Mouse (Mus musculus) lung, postnatal 0 days (tissue): ENCODE measurements around the gene Wrb. TPM values are rescaled to one million over a fixed set of nuclear protein-coding genes. Genes with fewer than 3 reads are reported as not detected.

Experiments used
- ATAC-seq: fragments of 200-750 bp; cut with Nextera tagmentation; 2 replicates; pipeline ENCODE4 v1.8.0; 2017; ENCODE audit warnings: moderate library complexity
- DNase-seq: peaks from one replicate; pipeline ENCODE4 v3.0.0-alpha.2; 2016; ENCODE audit warnings: low spot score
- H3K27ac ChIP-seq: fragments of 300-500 bp; sonication (generic); 2 replicates; pipeline ENCODE4 v1.5.1; 2014; ENCODE audit warnings: antibody characterized with exemption, mild to moderate bottlenecking, low read length, mixed read lengths
- H3K27me3 ChIP-seq: fragments of 300-500 bp; sonication (generic); replicated peaks from 2 replicates; pipeline ENCODE4 v1.6.1; 2014; ENCODE audit warnings: low read length, mixed read lengths; ENCODE audit not compliant: insufficient read depth
- H3K36me3 ChIP-seq: fragments of 300-500 bp; sonication (generic); 2 replicates; pipeline ENCODE4 v1.6.1; 2014; ENCODE audit warnings: low read length, mixed read lengths; ENCODE audit not compliant: insufficient read depth
- H3K4me1 ChIP-seq: fragments of 300-500 bp; sonication (generic); 2 replicates; pipeline ENCODE4 v1.6.1; 2014; ENCODE audit warnings: antibody characterized with exemption, low read depth, low read length, mixed read lengths; ENCODE audit not compliant: insufficient read depth
- H3K4me2 ChIP-seq: fragments of 300-500 bp; sonication (generic); replicated peaks from 2 replicates; pipeline ENCODE4 v1.6.1; 2014; ENCODE audit warnings: low read depth, mild to moderate bottlenecking, low read length, moderate library complexity, mixed read lengths
- H3K4me3 ChIP-seq: fragments of 300-500 bp; sonication (generic); 2 replicates; pipeline ENCODE4 v1.5.1; 2014; ENCODE audit warnings: low read depth, low read length
- H3K9ac ChIP-seq: fragments of 300-500 bp; sonication (generic); replicated peaks from 2 replicates; pipeline ENCODE4 v1.6.1; 2014; ENCODE audit warnings: low read depth, mild to moderate bottlenecking
- H3K9me3 ChIP-seq: fragments of 300-500 bp; sonication (generic); 2 replicates; pipeline ENCODE4 v1.6.1; 2016; ENCODE audit warnings: low read length, mixed read lengths
- CTCF ChIP-seq: IDR thresholded peaks from 2 replicates; pipeline ENCODE4 v1.5.1; 2016; ENCODE audit warnings: antibody characterized with exemption, mild to moderate bottlenecking
- EP300 ChIP-seq: IDR thresholded peaks from 2 replicates; pipeline ENCODE4 v1.6.1; 2016; ENCODE audit warnings: antibody characterized with exemption, mild to moderate bottlenecking, control low read depth
- WGBS: fragments of 180-500 bp; shearing (Covaris S2); extraction: QIAGEN DNeasy Blood & Tissue Kit; methylation state at CpG from one replicate; pipeline ENCODE4 v1.1.7; 2014; 5-methylcytosine and 5-hydroxymethylcytosine counted together
- polyA plus RNA-seq: library from polyadenylated mRNA; unstranded; fragments of >200 nt; fragmentation: Nextera tagmentation; extraction: Ambion mirVana; gene quantifications from 2 replicates; pipeline ENCODE4 v1.2.1, GENCODE M21; 2015

Wrb gene
- polyA plus RNA-seq, 1 experiment from 2014 or later = 25.3 TPM

DNA sequence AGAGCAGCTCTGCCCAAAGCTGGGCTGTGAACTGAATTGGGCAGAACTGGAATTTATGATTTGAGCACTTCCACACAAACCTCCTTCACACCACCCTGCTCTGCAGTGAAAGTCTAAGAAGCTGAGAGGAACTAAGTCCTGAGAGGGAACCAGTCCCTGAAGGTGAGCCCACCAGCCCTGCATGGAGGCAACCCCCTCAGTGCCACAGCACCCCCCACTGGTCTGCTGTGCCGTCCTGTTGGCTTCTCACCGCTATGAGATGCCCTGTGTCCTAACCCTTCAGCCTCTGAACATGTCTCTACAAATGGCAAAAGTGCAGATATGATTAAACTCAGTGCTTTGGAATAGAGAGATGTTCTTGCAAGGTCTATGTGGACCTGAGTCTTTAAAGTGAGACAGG, 32.4 kb upstream of the Wrb start:
- no peak overlapping the region for H3K9ac ChIP-seq
- TF ChIP-seq CTCF (no peak), EP300 (no peak)
- H3K27ac ChIP-seq = no peak overlapping the region
- no peak overlapping the region for H3K4me2 ChIP-seq
- H3K4me3 ChIP-seq = no peak overlapping the region
- H3K36me3 ChIP-seq = no peaks in the 10 kb centered on the region
- H3K4me1 ChIP-seq = no peaks in the 10 kb centered on the region
- H3K9me3 ChIP-seq = no peaks in the 10 kb centered on the region
- DNase-seq = no peak
- no peak for ATAC-seq
- 54% methylated on average over 2 of the region's 2 CpGs for WGBS
- no peaks in the 10 kb centered on the region for H3K27me3 ChIP-seq

DNA sequence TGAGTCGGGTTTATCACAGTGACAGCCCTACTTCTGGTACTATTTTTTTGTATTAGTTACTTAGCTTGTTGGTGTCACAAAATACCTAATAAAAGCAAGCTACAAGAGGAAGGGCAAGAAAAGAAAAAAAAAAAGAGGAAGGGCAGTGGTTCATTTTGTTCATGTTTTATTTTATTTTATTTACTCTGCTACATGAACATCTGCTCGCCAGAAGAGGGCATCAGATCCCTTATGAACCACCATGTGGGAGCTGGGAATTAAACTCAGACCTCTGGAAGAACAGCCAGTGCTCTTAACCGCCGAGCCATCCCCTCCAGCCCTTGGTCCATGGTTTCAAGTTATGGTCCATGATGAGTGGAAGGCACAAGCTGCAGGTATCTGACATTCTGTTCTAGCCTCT, 30.5 kb upstream of the Wrb start:
- Histone ChIP-seq H3K4me3 (no peak overlapping the region), H3K36me3 (no peaks in the 10 kb centered on the region), H3K27me3 (no peaks in the 10 kb centered on the region), H3K27ac (no peak overlapping the region), H3K4me2 (no peak overlapping the region), H3K9ac (no peak overlapping the region), H3K9me3 (no peaks in the 10 kb centered on the region), H3K4me1 (no peaks in the 10 kb centered on the region)
- 45% methylated on average over 4 of the region's 4 CpGs for WGBS
- ATAC-seq (no peak), DNase-seq (no peak)
- TF ChIP-seq CTCF (peak; percentile 23), EP300 (no peak)

DNA sequence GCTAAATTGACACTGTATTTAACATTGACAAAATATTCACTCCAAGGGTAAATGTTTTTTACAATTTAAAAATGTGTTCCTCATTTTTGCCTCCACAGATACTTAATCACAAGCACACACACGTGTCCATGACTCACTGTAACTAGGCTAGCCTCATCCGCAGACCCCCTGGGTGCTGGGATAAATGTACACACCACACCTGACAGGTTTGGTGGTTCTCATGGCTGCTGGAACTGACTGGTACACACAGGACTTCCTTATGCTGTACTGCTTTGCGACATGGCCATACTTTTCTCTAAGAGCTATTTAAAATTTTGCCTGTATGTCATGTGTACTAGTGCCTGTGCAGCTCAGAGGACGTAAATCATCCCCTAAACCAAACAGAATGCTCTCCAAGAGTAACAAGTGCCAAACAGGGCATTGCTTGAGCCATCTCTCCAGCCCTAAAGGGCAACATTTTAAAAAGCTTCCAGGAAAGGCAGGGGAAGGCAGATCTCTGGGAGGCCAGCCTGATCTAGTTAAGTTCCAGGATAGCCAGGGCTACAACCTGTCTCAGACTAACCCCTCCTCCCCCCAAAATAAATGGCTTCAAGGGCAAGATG, 25.1 kb upstream of the Wrb start:
- Histone ChIP-seq H3K27ac (no peak overlapping the region), H3K36me3 (peaks cover 9% of the 10 kb centered on the region; the same call in 1 of the 2 replicates), H3K4me1 (no peaks in the 10 kb centered on the region), H3K9me3 (no peaks in the 10 kb centered on the region), H3K9ac (no peak overlapping the region), H3K4me2 (no peak overlapping the region), H3K27me3 (no peaks in the 10 kb centered on the region), H3K4me3 (no peak overlapping the region)
- TF ChIP-seq CTCF (no peak), EP300 (no peak)
- 47% methylated on average over 4 of the region's 4 CpGs for WGBS
- ATAC-seq (no peak), DNase-seq (no peak)

DNA sequence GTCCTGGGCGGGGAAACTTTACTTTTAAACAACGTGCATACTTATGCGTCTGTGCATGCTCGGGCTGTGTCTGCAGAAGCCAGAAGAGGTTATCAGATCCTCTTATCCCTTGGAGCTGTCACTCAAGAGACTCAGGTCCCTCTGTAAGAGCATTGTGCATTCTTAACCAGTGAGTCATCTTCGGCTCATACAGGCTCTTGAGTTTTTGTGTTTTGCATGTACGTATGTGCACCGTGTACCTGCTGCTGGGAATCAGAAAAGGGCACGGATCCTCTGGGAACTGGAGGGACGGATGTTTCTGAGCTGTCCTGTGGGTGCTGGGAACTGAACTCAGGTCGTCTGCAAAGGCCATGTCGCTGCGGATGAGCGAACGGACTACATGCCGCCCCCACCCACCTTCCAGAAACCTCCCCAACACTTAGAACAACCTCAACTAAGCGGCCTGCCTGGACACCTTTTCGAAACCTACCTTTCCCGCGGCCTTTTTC, 18.5 kb upstream of the Wrb start:
- H3K9me3 ChIP-seq = no peaks in the 10 kb centered on the region

DNA sequence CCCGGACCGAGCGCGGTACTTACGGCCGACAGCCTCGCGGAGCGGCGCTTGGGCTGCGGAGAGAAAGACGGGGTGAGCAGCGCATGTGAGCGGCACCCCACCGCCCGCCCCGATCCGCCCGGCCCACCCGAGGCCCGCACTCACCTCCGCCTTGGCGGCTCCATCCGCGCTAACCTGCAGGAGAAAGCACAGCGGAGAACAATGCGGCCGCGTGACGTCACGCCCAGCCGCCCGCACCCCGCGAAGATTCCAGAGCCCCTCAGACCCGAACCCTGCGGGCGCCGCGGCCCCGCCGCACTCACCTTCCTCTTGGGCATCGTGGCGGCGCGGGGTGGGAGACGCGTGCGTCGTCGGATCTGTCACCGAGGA, 17.9 kb upstream of the Wrb start:
- Histone ChIP-seq H3K9ac (peak overlapping the region; percentile 87), H3K27me3 (no peaks in the 10 kb centered on the region), H3K4me1 (peaks cover 8% of the 10 kb centered on the region; the same call in 1 of the 2 replicates), H3K4me3 (peak overlapping the region; percentile 83), H3K4me2 (peak overlapping the region; percentile 83), H3K9me3 (no peaks in the 10 kb centered on the region), H3K27ac (peak overlapping the region; percentile 95), H3K36me3 (peaks cover 9% of the 10 kb centered on the region; the same call in 1 of the 2 replicates)
- 1% methylated on average over 44 of the region's 52 CpGs for WGBS
- ATAC-seq (peak; percentile 36), DNase-seq (no peak)
- TF ChIP-seq EP300 (no peak), CTCF (no peak)

More for the DNA sequence above, 18.5 kb upstream of the Wrb start:
- peak overlapping the region; percentile 83 for H3K4me3 ChIP-seq
- H3K27ac ChIP-seq = peak overlapping the region; percentile 95
- WGBS = 2% methylated on average over 19 of the region's 19 CpGs
- TF ChIP-seq CTCF (no peak), EP300 (peak; percentile 59)
- DNase-seq (peak; percentile 91), ATAC-seq (peak; percentile 15)
- no peaks in the 10 kb centered on the region for H3K27me3 ChIP-seq
- peak overlapping the region; percentile 87 for H3K9ac ChIP-seq
- H3K36me3 ChIP-seq = peaks cover 9% of the 10 kb centered on the region; the same call in 1 of the 2 replicates
- peak overlapping the region; percentile 83 for H3K4me2 ChIP-seq
- H3K4me1 ChIP-seq = peaks cover 8% of the 10 kb centered on the region; the same call in 1 of the 2 replicates

DNA sequence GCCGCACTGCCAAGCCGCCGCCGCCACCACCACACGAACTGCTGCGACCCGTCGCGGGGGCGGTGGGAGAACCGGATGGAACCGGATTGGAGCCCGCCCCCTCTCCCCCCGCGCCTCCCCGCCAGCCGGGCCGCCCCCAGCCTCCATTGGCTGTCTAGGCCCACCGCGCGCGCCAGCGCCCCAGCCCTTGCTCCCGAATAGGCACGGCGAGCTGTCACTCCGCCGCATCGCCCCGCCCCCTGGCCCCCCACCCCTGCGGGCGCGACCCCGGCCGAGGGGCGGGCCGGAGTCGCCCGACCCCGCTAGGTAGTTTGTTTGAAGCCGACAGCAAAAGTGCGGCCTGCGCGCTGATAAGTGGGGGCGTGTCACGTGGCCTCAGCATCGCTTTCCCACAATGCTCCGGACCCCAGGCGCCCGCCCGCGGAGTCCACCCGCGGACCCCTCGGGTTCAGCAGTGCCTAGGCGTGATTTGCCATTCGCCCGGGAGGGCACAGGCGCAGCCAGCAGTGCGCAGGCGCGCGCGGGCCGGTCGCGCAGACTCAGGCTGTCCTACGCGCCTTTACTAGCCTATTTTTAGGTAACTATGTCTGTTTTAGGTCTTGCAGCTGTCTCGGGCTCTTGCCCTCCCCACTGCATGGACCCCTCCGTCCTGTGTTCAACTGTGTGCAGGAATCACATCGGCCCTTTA, 17.4 kb upstream of the Wrb start, which contains the start of gene Hmgn1:
Gene Hmgn1, minus strand, starts transcription at position 73 of the 688 bp plus-strand sequence.
- peak; percentile 95 for ATAC-seq
- WGBS = under 1% methylated on average over 44 of the region's 72 CpGs
- DNase-seq = peak; percentile 98
- TF ChIP-seq EP300 (no peak), CTCF (no peak; the same call in 1 of the 2 replicates)
- H3K4me2 ChIP-seq = peak within 1 kb of the TSS; percentile 83
- H3K27ac ChIP-seq = peak within 1 kb of the TSS; percentile 95
- H3K27me3 ChIP-seq = no peaks in the 10 kb centered on the region
- peak within 1 kb of the TSS; percentile 83 for H3K4me3 ChIP-seq
- peaks cover 9% of the 10 kb centered on the region; the same call in 1 of the 2 replicates for H3K36me3 ChIP-seq
- no peaks in the 10 kb centered on the region for H3K9me3 ChIP-seq
- H3K4me1 ChIP-seq = peaks cover 8% of the 10 kb centered on the region; the same call in 1 of the 2 replicates
- H3K9ac ChIP-seq = peak within 1 kb of the TSS; percentile 87
